Mouse (Mus musculus) ovary, postnatal 36 days (tissue): Measurements from ENCODE around the gene Ier5l.

Experiments
- DNase-seq: peaks from one replicate; pipeline ENCODE4 v3.0.0; 2022; ENCODE audit warnings: low spot score, mixed read lengths

The Ier5l gene

DNA sequence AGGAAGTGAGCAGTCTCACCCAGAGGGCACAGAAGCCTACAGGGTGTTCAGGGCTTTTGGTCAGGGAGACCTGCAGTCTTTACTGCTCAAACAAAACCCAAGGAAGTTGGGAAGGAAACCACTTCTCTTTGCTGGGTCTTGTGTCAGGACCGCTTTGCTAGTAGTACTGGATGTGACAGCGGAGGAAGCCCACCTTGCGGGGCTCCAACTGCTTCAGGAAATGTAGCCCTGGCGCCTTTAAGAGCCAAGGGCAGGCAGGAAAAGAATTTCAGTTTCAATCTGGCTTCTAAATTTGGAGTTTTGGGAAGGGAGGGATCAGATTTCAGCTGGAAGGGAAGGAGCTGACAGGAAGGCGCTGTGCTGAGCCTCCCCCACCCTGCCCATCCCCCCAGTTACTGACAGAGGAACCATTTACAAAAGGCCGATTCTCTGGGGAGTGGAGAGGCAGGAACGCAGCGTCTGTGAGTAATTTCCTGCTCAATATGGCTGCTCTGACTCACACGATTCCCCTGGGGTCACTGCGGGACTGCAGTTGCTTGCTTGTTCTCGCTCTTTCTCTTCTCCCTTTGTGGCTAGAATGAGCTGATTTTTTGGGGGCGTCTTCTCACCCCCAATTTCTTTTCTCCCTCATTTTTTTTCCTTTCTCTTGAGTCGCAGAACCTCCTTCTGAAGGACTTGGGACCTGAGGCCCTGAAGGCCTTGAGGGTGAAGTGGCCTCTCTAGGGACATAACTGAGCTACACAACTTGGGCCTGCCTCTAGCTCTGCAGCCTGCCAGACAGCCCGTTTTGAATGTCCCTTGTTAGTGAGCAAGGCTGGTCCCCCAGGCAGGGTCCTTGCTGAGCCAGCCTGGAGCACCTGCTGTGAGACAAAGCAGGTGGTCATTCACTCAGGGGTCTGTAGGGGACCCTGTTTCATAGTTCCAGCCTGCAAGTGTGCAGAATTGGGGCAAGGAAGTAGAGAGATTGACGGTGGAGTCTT is 32.2 kb downstream of the Ier5l start:
- DNase-seq = peak; percentile 64

DNA sequence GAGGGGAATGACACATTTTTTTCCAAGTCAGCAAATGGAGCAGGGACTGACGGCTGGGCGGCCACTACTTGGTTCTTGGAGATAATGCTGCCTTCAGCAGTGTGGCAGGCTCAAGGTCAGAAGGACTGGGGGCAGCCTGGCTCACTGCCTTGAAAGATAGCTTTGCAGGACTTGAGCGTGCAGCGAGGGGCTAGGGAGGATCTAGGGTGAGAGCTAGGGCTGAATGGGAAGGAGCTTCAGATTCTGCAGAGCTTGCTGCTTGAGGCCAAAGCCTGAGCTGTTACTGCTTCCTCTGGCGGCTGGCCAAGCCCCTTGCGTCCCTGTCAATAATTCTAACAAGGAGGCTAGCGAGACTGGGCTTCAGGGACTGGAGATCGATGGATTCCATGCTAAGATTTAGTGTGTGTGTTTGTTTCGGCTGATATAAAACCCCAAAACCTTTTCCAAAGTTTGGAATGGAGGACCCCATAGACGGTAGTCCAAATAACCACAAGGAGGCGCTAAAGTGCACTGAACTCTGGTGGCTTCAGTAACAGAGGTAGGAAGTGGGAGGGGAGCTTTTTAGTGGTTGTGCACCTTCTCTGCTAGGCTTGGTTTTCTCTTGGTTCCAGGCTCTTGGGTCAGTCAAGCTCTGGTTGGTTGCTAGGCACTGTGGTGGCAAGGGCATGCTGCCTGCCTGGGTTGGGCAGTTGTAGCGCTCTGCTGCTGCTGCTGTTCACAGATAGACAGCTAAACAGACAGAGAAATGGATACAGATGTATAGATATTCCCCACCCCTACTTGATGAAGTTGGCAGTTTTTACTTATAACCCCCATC is 33.1 kb downstream of the Ier5l start:
- peak; percentile 73 for DNase-seq

- DNase-seq = no peak
Measured at GRCm38 (mm10) chr2:30440211-30440700, 33.8 kb downstream of the Ier5l start.

DNA sequence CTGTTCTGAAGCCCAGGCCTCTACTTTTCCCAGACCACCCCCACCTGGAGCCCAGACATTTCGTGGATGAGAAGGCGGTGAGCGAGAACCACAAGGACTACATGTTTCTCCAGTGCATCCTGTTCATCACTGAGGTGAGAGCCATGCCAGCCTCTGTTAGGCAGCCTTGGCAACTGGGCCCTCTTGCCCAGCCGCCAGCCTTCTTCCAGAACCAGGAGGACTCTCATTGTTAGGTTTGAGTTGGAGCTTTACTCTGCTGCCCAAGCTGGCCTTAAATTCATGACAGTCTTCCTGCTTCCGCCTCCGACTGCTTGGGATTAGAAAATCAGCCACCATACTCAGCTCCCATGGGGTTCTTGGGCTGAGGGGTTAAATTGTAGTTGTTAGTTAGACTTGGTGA is 34.4 kb downstream of the Ier5l start:
- no peak for DNase-seq

GRCm38 (mm10) chr2:30437791-30438190 is 36.2 kb downstream of the Ier5l start:
- DNase-seq = no peak

DNA sequence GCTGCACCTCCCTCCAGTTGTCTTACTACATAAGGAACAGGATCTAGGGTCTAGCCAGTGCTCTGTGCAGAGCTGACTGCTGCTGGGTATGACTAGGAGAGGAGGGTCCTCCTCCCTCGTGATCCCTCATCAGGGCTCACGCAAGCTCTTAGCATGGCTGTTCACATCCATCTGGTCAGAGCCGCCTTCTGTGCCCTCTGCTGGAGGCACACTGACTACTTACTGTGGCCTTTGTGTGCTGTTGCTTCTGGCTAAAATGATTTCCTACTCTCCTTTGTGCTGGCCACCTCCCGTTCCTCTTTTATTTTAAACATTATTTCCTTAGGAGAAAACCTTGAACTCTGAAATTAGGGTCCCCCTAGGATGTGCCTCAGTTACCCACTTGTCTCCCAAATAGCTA is 37.2 kb downstream of the Ier5l start:
- DNase-seq = no peak

DNA sequence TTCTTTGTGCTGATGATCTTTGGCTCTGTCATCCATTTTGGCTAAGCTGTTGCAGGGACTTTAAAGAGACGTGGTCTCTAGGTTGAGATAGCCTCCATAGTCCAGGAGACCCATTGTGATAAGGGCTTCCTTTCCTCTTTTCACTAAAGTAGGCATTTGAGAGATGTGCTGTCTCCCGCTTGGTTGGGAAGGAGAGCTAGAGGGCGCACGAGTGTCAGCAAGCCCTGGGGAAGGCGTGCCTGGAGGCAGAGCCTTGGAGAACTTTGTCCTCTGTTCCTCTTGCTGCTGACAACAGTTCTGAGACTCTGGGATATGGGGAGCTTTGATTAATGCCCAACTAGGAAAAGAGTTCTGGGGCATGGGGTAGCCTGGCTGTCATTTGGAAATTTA is 37.9 kb downstream of the Ier5l start:
- peak; percentile 63 for DNase-seq

GRCm38 (mm10) chr2:30435326-30436155 is 38.5 kb downstream of the Ier5l start:
- peak; percentile 57 for DNase-seq

GRCm38 (mm10) chr2:30429156-30429555 is 44.9 kb downstream of the Ier5l start:
- no peak for DNase-seq
